Mouse (Mus musculus) thymus, adult 2 months (tissue): Measurements from ENCODE around the gene Kcnmb1.

Experiments used
- CTCF ChIP-seq: fragments of 200-500 bp; IDR thresholded peaks from 2 replicates; pipeline ENCODE4 v1.5.1; 2012; ENCODE audit warnings: mild to moderate bottlenecking, control low read depth, low read length, moderate library complexity, borderline replicate concordance; ENCODE audit not compliant: control insufficient read depth, poor library complexity, insufficient read depth; ENCODE audit errors: extremely low read depth
- POLR2A ChIP-seq: fragments of 200-500 bp; IDR thresholded peaks from 2 replicates; pipeline ENCODE4 v1.6.1; 2012; ENCODE audit warnings: mild to moderate bottlenecking, low read length, control low read depth, moderate library complexity; ENCODE audit not compliant: control insufficient read depth, poor library complexity, insufficient read depth; ENCODE audit errors: extremely low read depth

- TF ChIP-seq POLR2A (no peak), CTCF (no peak)
Measured at GRCm38 (mm10) chr11:33980146-33980545, 17.3 kb downstream of the Kcnmb1 start.
